Mouse (Mus musculus) WW6 (cell line): ENCODE measurements around the gene Gm47959.
"Not testable (repeated sequence)": the region's sequence is repeated elsewhere in the genome, so short reads cannot be mapped to it uniquely, and the experiment has no call there.

Experiments used
- DNase-seq: peaks from one replicate; pipeline ENCODE4 v3.0.0-alpha.2; 2013; ENCODE audit warnings: low read depth, low spot score

The Gm47959 gene

GRCm38 (mm10) chr1:83000306-83000705 is at the start of gene Gm47959:
Gm47959 (plus strand) TSS chr1:83000548.
- DNase-seq: peak; percentile 7

- DNase-seq: not testable (repeated sequence)
These were observed 44.4 kb upstream of the Gm47959 start, which contains the start of gene Gm7544 for GRCm38 (mm10) chr1:82955913-82956312. Gm7544 (minus strand) TSS chr1:82956013.

DNA sequence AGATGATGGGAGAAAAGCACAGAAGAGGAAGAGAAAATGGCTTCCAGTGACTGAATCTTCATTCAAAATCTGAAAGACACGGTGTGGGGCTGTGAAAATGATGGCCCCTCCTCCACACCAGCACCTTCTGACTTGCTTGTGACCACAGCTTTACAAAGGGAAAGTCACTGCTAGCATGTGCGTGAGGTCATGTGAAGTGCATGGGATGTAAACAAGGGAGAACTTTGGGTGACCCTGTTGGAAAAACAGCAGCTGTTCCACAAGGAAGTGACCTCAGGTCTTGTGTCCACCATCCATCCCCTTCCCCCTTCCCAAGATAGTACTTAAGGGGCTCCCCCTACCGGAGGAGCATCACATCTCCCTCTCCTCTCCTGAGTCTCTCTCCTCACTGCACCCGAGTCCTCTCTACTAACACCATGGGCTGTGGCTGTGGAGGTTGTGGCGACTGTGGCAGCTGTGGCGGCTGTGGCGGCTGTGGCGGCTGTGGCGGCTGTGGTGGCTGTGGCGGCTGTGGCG is 40.4 kb upstream of the Gm47959 start, which contains the start of gene Gm47955:
Gene Gm47955 (plus strand): TSS at position 417 of the 516 bp plus-strand sequence.
- peak; percentile 9 for DNase-seq

DNA sequence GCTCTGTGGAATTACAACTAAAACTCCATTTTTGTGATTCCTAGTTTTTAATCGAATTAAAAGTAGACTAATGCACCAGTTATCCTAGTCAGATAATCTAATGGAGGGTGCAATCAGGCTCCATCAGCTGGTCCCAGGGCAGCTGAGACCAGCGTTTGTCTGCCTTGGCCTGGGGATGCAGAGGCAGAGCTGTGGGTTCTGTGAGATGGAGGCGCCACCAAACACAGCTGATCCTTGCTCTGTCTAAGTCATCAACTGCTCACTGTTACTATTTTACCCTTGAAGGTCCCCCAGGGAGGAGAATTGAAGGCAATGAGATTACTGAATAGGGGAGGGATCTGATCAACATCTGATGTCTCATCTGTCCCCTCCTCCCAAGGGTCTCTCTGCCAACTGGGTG is 33.9 kb upstream of the Gm47959 start:
- DNase-seq: no peak

GRCm38 (mm10) chr1:82972046-82972445 is 28.3 kb upstream of the Gm47959 start:
- DNase-seq: no peak

DNA sequence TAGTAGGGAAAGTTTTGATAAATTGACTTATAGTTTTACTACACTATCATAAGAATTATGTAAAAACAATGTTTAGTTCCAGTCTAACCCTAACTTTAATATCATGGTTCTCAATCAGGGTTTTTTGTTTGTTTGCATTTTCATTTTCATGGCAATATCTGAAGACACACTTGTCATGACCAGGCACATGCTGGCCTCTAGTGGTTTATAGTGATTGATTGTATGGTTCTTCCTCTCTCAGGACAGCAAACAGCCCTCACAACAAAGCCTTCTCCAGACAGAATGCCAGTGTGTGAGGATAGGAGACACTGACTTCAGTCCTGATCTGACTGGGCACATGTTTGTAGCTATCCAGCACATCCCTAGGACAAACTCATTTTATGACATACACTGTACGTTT is 27.1 kb upstream of the Gm47959 start:
- DNase-seq: no peak

- DNase-seq: no peak
These were observed 26.4 kb upstream of the Gm47959 start for GRCm38 (mm10) chr1:82973901-82974300.

- DNase-seq: no peak
These were observed 26.0 kb upstream of the Gm47959 start for GRCm38 (mm10) chr1:82974342-82974741.

DNA sequence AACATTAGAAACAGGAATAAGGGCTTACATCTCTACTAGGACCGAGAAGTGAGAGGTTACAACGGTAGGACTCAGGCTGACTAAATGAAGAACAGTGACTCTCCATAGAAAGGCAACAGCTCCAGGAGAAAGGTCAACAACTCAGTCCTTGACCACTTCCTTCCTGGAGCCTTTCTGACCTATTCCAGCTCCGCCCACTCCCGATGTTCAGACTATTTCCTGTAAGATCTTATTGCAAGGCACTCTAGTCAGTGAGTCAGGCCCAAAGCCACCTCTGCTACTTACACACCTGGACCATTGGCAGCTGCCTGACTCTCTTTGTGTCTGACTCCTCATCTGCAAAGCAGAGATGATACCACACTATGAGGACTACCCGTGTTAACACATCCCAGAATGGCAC is 24.6 kb upstream of the Gm47959 start:
- DNase-seq: no peak

- no peak for DNase-seq
These were observed 22.5 kb upstream of the Gm47959 start for GRCm38 (mm10) chr1:82977840-82978239.

DNA sequence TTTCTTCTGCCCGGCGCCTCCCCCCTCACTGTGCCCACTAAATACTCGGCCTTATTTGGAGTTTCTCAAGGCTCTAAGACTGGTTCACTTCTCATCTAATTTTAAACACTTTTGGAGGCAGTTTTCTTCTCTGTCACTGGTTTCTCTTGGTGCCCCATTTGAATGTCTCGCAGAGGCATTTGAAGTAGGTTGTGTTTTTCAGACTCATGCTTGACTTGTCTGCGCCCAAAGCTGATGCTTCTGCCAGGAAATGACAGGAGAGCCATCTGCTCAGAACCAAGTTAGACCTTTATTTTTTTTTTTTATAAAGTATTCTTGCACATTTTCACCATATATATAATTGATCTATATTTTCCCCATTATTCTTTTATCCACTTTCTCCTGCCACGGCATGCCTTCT is 13.6 kb upstream of the Gm47959 start:
- DNase-seq: no peak

DNA sequence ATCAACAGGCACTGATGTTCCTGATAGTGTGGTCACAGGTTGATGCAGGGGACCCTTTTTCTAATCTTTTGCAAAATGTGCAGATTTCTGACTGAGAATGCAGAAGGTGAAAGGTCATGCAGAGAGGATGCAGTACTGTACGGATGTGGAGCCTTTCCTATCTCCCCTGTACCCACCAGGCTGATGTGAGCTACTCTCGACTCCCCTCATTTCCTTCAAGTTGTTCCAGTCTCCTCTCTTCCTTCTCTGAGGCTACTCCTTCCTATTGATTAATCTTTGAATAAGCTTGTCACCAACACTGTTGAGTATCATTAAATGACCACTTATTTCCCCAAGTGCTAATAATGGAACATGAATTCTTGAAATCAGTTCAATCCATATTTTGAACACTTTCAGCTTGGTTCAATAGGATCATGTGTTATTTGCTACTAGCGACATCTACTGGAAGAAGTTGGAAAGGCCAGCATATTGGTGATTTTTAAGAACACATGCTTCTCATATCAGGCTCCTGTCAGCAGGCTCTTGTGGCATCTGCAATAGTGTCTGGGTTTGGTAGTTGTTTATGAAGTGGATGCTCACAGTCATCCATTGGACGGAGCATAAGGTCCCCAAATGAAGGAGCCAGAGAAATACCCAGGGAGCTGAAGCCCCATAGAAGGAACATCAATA is 12.7 kb upstream of the Gm47959 start:
- DNase-seq: peak; percentile 11

DNA sequence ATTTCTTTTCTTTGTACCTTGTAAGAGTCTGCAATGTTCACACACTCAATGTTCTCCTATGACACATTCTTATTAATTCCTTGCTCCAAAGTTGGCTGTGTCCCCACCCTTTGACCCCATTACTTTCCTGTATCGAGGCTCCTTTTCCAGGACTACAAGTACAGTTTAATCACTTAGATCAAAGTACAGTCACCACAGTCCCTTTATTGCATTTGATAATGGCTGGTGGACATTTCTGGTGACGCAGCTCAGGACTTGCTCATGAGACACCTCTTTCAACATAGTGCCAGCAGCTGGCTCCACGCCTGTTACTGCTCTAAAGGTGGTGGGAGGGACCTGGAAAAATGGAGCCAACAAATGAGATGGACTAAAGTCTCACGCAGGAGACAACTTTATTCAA is 9.3 kb upstream of the Gm47959 start:
- no peak for DNase-seq

- no peak for DNase-seq
These were observed 8.8 kb upstream of the Gm47959 start for GRCm38 (mm10) chr1:82991596-82991995.

DNA sequence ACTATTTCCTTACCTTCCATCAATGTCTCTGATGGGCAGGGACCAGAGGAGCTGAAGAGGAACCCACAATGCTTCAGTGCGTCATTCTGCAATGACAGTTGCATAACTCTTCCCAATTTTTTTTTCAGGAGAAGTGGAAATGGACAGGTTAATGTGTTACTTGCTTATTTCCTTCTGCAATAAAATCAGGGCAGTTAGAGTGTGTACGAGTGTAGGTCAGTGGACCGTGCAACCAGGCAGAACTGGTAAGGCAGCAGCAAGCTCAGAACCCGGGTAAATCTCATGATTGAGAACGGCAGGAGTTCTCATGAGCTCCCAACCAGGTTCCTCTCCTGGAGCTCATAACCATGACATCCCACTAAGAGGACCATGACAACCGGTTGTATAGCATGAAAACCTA is 8.3 kb upstream of the Gm47959 start:
- no peak for DNase-seq

GRCm38 (mm10) chr1:82993947-82994346 is 6.4 kb upstream of the Gm47959 start:
- DNase-seq: no peak

- DNase-seq: no peak
These were observed 6.2 kb downstream of the Gm47959 start for GRCm38 (mm10) chr1:83006218-83007179.

GRCm38 (mm10) chr1:83007471-83007870 is 7.1 kb downstream of the Gm47959 start:
- DNase-seq: no peak

DNA sequence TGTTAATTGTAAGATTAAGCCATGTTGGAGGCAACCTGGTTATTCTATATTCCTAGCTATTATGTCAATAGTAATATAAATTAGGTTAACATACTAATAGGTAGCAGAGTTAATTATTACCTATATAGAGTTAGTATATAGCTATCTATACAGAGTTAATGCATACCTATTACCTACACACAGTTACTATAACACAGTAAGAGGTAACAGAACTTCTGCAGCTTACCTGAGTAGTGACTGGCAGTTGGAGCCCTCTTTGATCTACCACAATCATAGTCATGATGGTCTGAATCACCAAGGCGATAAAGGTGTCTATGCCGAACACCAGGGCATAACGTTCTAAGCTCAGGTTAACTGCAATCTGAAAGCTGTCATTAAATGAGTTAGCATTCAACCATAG is 14.1 kb downstream of the Gm47959 start:
- DNase-seq: no peak

DNA sequence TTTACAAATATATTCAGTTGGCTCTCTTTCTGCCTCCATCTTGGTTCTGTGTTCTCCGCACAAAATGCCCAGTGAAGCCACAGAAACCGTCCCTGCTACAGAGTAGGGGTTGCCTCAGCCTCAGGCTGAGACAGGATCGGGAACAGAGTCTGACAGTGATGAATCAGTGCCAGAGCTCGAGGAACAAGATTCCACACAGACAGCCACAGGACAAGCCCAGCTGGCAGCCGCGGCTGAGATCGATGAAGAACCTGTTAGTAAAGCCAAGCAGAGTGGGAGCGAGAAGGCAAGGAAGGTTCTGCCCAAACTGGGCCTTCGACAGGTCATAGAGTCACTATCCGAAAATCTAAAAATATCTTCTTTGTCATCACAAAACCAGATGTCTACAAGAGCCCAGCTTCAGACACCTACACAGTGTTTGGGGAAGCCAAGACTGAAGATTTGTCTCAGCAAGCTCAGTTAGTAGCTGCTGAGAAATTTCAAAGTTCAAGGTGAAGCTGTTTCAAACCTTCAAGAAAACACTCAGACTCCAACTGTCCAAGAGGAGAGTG is 15.1 kb downstream of the Gm47959 start:
- DNase-seq: no peak

DNA sequence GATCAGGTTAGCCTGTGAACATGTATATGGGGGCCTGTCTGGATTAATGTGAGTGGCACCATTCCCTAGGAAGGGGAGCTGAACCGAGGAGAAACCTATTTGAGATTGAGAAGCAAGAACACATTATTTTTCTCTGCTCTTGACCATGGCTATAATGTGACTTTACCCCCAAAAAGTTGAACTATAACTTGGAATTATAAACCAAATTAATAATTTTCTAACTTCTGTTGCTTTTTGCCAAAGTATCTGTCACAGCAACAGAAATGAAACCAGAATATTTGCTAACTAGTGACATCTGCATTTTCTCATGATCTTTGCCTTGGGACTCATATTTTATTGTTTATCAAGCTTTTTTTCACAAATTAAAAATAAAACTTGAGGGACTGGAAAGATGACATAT is 16.2 kb downstream of the Gm47959 start:
- DNase-seq: no peak

GRCm38 (mm10) chr1:83031950-83032349 is 31.6 kb downstream of the Gm47959 start:
- DNase-seq: no peak
